Mouse (Mus musculus): Measurements from ENCODE around the gene Slc22a7. TPM values are rescaled to one million over a fixed set of nuclear protein-coding genes. Genes with fewer than 3 reads are reported as not detected.

Gene Slc22a7
- not detected for polyA plus RNA-seq (2014; fragmentation: Illumina TruSeq; extraction: RNeasy Lipid Tissue Mini Kit (QIAGEN cat#74804); ENCODE audit: low read depth, low replicate concordance)

DNA sequence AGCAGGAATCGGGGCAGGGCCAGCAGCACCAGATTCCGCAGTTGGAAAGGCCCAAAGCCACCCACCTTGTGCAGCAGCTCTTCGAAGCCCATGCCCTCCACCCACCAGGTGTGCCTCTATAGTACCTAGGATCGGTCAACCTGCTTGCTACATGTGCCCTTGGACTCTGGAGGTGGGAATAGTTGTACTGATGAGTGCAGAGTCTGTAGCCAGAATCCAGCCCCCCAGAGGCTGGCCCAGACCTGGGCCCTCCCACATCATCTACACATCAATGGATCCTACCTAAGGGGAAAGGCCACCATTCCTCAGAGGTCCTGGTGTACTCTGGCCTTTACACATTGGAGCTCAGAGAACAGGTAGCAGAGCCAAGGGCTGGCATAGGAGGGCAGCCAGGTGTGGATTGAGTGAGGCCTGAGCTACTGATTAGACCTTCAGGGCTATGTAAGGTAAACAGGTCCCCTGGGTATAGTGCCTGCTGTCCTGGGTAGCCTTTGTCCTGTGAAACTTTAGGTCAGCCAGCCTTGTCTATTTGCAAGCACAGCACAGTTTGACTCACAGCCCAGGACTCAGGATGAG, at the start of gene Slc22a7:
Gene Slc22a7, minus strand, starts transcription at position 160 of the 576 bp plus-strand sequence.

GRCm38 (mm10) chr17:46487431-46487830, 49.2 kb upstream of the Slc22a7 start, which contains the start of gene Ttbk1:
TSS of gene Ttbk1 (minus strand) at chr17:46487675.

DNA sequence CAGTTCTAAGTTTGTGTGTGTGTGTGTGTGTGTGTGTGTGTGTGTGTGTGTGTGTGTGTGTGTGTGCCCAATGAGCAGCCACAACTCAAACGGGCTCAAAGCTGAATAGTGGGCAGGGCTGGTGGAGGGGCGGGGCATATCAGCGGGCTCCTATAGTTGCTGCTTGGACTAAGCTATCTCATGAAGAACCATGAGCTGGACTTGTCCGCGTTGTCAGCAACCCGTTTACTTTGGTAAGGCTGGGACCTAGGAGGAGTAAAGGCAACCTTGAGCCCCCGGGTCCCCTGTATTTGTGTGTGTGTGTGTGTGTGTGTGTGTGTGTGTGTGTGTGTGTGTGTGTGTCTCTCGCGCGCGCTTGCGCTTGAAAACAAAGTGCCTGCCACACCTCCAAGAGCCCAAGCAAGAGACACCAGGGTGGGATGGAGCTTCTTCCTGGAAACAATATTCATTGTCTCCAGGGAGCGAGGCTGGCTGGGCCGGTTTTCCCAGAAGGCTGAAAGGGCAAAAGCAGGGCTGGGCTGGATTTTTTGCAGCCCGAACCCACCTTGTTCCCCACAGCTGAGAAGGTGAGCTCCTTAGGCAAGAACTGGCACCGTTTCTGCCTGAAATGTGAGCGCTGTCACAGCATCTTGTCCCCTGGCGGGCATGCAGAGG, 9.4 kb downstream of the Slc22a7 start, which contains the start of gene Crip3:
Gene Crip3, plus strand, starts transcription at position 166 of the 654 bp plus-strand sequence.

GRCm38 (mm10) chr17:46383294-46384060, 54.8 kb downstream of the Slc22a7 start, which contains the start of gene Zfp318:
TSS of gene Zfp318 (plus strand) at chr17:46383731.

Other genes with a start within 250 kb of the Slc22a7 start
- gene Polh, start 235.8 kb downstream of the Slc22a7 start, polyA plus RNA-seq (2014; fragmentation: Illumina TruSeq; extraction: RNeasy Lipid Tissue Mini Kit (QIAGEN cat#74804); ENCODE audit: low read depth, low replicate concordance): 35.7 TPM
- 41.4 TPM for gene Xpo5, start 235.7 kb downstream of the Slc22a7 start, polyA plus RNA-seq (2014; fragmentation: Illumina TruSeq; extraction: RNeasy Lipid Tissue Mini Kit (QIAGEN cat#74804); ENCODE audit: low read depth, low replicate concordance)
- 7.2 TPM for gene Polr1c, start 190.4 kb downstream of the Slc22a7 start, polyA plus RNA-seq (2014; fragmentation: Illumina TruSeq; extraction: RNeasy Lipid Tissue Mini Kit (QIAGEN cat#74804); ENCODE audit: low read depth, low replicate concordance)
- 3.4 TPM for gene Yipf3, start 190.4 kb downstream of the Slc22a7 start, polyA plus RNA-seq (2014; fragmentation: Illumina TruSeq; extraction: RNeasy Lipid Tissue Mini Kit (QIAGEN cat#74804); ENCODE audit: low read depth, low replicate concordance)
- gene Lrrc73, start 184.9 kb downstream of the Slc22a7 start, polyA plus RNA-seq (2014; fragmentation: Illumina TruSeq; extraction: RNeasy Lipid Tissue Mini Kit (QIAGEN cat#74804); ENCODE audit: low read depth, low replicate concordance): not detected
- gene Tjap1, start 155.4 kb downstream of the Slc22a7 start, polyA plus RNA-seq (2014; fragmentation: Illumina TruSeq; extraction: RNeasy Lipid Tissue Mini Kit (QIAGEN cat#74804); ENCODE audit: low read depth, low replicate concordance): 1.1 TPM
- not detected for gene Dlk2, start 141.0 kb downstream of the Slc22a7 start, polyA plus RNA-seq (2014; fragmentation: Illumina TruSeq; extraction: RNeasy Lipid Tissue Mini Kit (QIAGEN cat#74804); ENCODE audit: low read depth, low replicate concordance)
- 0.29 TPM for gene Abcc10, start 110.1 kb downstream of the Slc22a7 start, polyA plus RNA-seq (2014; fragmentation: Illumina TruSeq; extraction: RNeasy Lipid Tissue Mini Kit (QIAGEN cat#74804); ENCODE audit: low read depth, low replicate concordance)
- 39.9 TPM for gene Zfp318, start 54.7 kb downstream of the Slc22a7 start, polyA plus RNA-seq (2014; fragmentation: Illumina TruSeq; extraction: RNeasy Lipid Tissue Mini Kit (QIAGEN cat#74804); ENCODE audit: low read depth, low replicate concordance)
- not detected for gene Crip3, start 9.5 kb downstream of the Slc22a7 start, polyA plus RNA-seq (2014; fragmentation: Illumina TruSeq; extraction: RNeasy Lipid Tissue Mini Kit (QIAGEN cat#74804); ENCODE audit: low read depth, low replicate concordance)
- not detected for gene Ttbk1, start 49.2 kb upstream of the Slc22a7 start, polyA plus RNA-seq (2014; fragmentation: Illumina TruSeq; extraction: RNeasy Lipid Tissue Mini Kit (QIAGEN cat#74804); ENCODE audit: low read depth, low replicate concordance)
- 1.6 TPM for gene Dnph1, start 58.3 kb upstream of the Slc22a7 start, polyA plus RNA-seq (2014; fragmentation: Illumina TruSeq; extraction: RNeasy Lipid Tissue Mini Kit (QIAGEN cat#74804); ENCODE audit: low read depth, low replicate concordance)
- 1.3 TPM for gene Cul9, start 107.9 kb upstream of the Slc22a7 start, polyA plus RNA-seq (2014; fragmentation: Illumina TruSeq; extraction: RNeasy Lipid Tissue Mini Kit (QIAGEN cat#74804); ENCODE audit: low read depth, low replicate concordance)
- not detected for gene Srf, start 117.7 kb upstream of the Slc22a7 start, polyA plus RNA-seq (2014; fragmentation: Illumina TruSeq; extraction: RNeasy Lipid Tissue Mini Kit (QIAGEN cat#74804); ENCODE audit: low read depth, low replicate concordance)
- 0.41 TPM for gene Ptk7, start 191.0 kb upstream of the Slc22a7 start, polyA plus RNA-seq (2014; fragmentation: Illumina TruSeq; extraction: RNeasy Lipid Tissue Mini Kit (QIAGEN cat#74804); ENCODE audit: low read depth, low replicate concordance)
- not detected for gene Klc4, start 207.6 kb upstream of the Slc22a7 start, polyA plus RNA-seq (2014; fragmentation: Illumina TruSeq; extraction: RNeasy Lipid Tissue Mini Kit (QIAGEN cat#74804); ENCODE audit: low read depth, low replicate concordance)
- 3.4 TPM for gene Mrpl2, start 207.8 kb upstream of the Slc22a7 start, polyA plus RNA-seq (2014; fragmentation: Illumina TruSeq; extraction: RNeasy Lipid Tissue Mini Kit (QIAGEN cat#74804); ENCODE audit: low read depth, low replicate concordance)
- gene Cul7, start 211.9 kb upstream of the Slc22a7 start, polyA plus RNA-seq (2014; fragmentation: Illumina TruSeq; extraction: RNeasy Lipid Tissue Mini Kit (QIAGEN cat#74804); ENCODE audit: low read depth, low replicate concordance): 0.41 TPM
- 4.2 TPM for gene Rrp36, start 235.9 kb upstream of the Slc22a7 start, polyA plus RNA-seq (2014; fragmentation: Illumina TruSeq; extraction: RNeasy Lipid Tissue Mini Kit (QIAGEN cat#74804); ENCODE audit: low read depth, low replicate concordance)
- gene Mea1, start 240.3 kb upstream of the Slc22a7 start, polyA plus RNA-seq (2014; fragmentation: Illumina TruSeq; extraction: RNeasy Lipid Tissue Mini Kit (QIAGEN cat#74804); ENCODE audit: low read depth, low replicate concordance): 5.2 TPM
- 3.8 TPM for gene Klhdc3, start 242.5 kb upstream of the Slc22a7 start, polyA plus RNA-seq (2014; fragmentation: Illumina TruSeq; extraction: RNeasy Lipid Tissue Mini Kit (QIAGEN cat#74804); ENCODE audit: low read depth, low replicate concordance)